Mouse (Mus musculus) stomach, embryonic 15.5 days (tissue): ENCODE measurements around the gene Alcam. TPM values are rescaled to one million over a fixed set of nuclear protein-coding genes. Genes with fewer than 3 reads are reported as not detected.

Experiments used
- ATAC-seq: fragments of 200-750 bp; cut with Nextera tagmentation; 2 replicates; pipeline ENCODE4 v1.8.0; 2017; ENCODE audit warnings: low read depth, moderate number of reproducible peaks, moderate TSS enrichment; ENCODE audit not compliant: insufficient read depth, low FRiP score
- H3K27ac ChIP-seq: fragments of 300-500 bp; sonication (generic); 2 replicates; pipeline ENCODE4 v1.5.1; 2015; ENCODE audit warnings: mild to moderate bottlenecking, inconsistent platforms
- H3K27me3 ChIP-seq: fragments of 300-500 bp; sonication (generic); replicated peaks from 2 replicates; pipeline ENCODE4 v1.6.1; 2015; ENCODE audit warnings: inconsistent platforms
- H3K36me3 ChIP-seq: fragments of 300-500 bp; sonication (generic); 2 replicates; pipeline ENCODE4 v1.6.1; 2015; ENCODE audit warnings: inconsistent platforms
- H3K4me1 ChIP-seq: fragments of 300-500 bp; sonication (generic); 2 replicates; pipeline ENCODE4 v1.6.1; 2015; ENCODE audit warnings: inconsistent platforms
- H3K4me2 ChIP-seq: fragments of 300-500 bp; sonication (generic); 2 replicates; pipeline ENCODE4 v1.6.1; 2015; ENCODE audit warnings: mild to moderate bottlenecking, inconsistent platforms
- H3K4me3 ChIP-seq: fragments of 300-500 bp; sonication (generic); replicated peaks from 2 replicates; pipeline ENCODE4 v1.5.1; 2015; ENCODE audit warnings: inconsistent platforms
- H3K9ac ChIP-seq: fragments of 300-500 bp; sonication (generic); 2 replicates; pipeline ENCODE4 v1.6.1; 2015; ENCODE audit warnings: inconsistent platforms
- H3K9me3 ChIP-seq: fragments of 300-500 bp; sonication (generic); 2 replicates; pipeline ENCODE4 v1.6.1; 2016; ENCODE audit warnings: inconsistent platforms
- WGBS: fragments of 180-500 bp; shearing (Covaris S2); methylation state at CpG from one replicate; pipeline ENCODE4 v1.1.7; 2015; 5-methylcytosine and 5-hydroxymethylcytosine counted together
- polyA plus RNA-seq: library from polyadenylated mRNA; unstranded; fragments of >200 nt; fragmentation: Nextera tagmentation; extraction: Ambion mirVana; gene quantifications from 2 replicates; pipeline ENCODE4 v1.2.1, GENCODE M21; 2015

Gene Alcam
- polyA plus RNA-seq, 1 experiment from 2014 or later: 43.4 TPM

- Histone ChIP-seq H3K9me3 (no peaks in the 10 kb centered on the region), H3K27ac (no peak overlapping the region)
- 0 out of 2 replicates have a peak, but pooled peaks have one; percentile 27 for ATAC-seq
Measured at GRCm38 (mm10) chr16:52405272-52405671, 48.6 kb downstream of the Alcam start.

DNA sequence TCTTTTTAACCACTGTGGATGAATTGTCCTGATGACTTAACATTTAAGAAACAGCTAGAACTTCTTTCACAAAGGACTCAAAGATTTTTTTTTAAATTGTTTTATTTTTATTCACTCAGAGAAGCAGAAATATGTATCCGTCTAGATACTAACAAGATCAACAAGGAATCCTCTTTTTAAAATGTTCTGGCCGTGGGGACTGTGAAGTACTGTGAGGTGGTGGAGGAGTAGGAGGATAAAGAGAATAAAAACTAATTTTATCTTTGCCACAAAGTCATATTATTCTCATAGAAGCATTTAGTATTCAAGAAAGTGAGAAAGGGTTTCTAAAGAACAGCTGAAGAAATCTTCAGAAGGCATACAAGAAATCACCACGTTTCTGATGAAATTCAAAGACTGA, 54.8 kb downstream of the Alcam start:
- no peak overlapping the region for H3K9ac ChIP-seq
- H3K4me1 ChIP-seq: no peaks in the 10 kb centered on the region
- no peak for ATAC-seq
- no peak overlapping the region for H3K27ac ChIP-seq
- no peak overlapping the region for H3K4me3 ChIP-seq
- 82% methylated on average over 3 of the region's 3 CpGs for WGBS
- no peaks in the 10 kb centered on the region for H3K36me3 ChIP-seq
- H3K27me3 ChIP-seq: no peaks in the 10 kb centered on the region
- no peak overlapping the region for H3K4me2 ChIP-seq
- H3K9me3 ChIP-seq: no peaks in the 10 kb centered on the region

More at GRCm38 (mm10) chr16:52405272-52405671, 48.6 kb downstream of the Alcam start:
- no peak overlapping the region for H3K4me3 ChIP-seq
- H3K9ac ChIP-seq: no peak overlapping the region
- no peak overlapping the region for H3K4me2 ChIP-seq
- no peaks in the 10 kb centered on the region for H3K36me3 ChIP-seq
- H3K27me3 ChIP-seq: no peaks in the 10 kb centered on the region
- WGBS: 81% methylated on average over 2 of the region's 2 CpGs
- no peaks in the 10 kb centered on the region for H3K4me1 ChIP-seq

- Histone ChIP-seq H3K4me3 (no peak overlapping the region), H3K36me3 (no peaks in the 10 kb centered on the region), H3K9ac (no peak overlapping the region), H3K9me3 (no peaks in the 10 kb centered on the region), H3K4me2 (no peak overlapping the region), H3K4me1 (no peaks in the 10 kb centered on the region), H3K27me3 (no peaks in the 10 kb centered on the region), H3K27ac (no peak overlapping the region)
- WGBS: 71% methylated on average over 5 of the region's 5 CpGs
- ATAC-seq: no peak
Measured at GRCm38 (mm10) chr16:52386781-52387300, 67.0 kb downstream of the Alcam start.

GRCm38 (mm10) chr16:52383456-52384185, 70.3 kb downstream of the Alcam start:
- no peaks in the 10 kb centered on the region for H3K36me3 ChIP-seq
- 57% methylated on average over 13 of the region's 13 CpGs for WGBS
- no peak overlapping the region for H3K27ac ChIP-seq
- no peak overlapping the region for H3K4me2 ChIP-seq
- H3K9ac ChIP-seq: no peak overlapping the region
- no peak for ATAC-seq
- no peaks in the 10 kb centered on the region for H3K9me3 ChIP-seq
- H3K27me3 ChIP-seq: no peaks in the 10 kb centered on the region
- no peaks in the 10 kb centered on the region for H3K4me1 ChIP-seq
- H3K4me3 ChIP-seq: no peak overlapping the region

DNA sequence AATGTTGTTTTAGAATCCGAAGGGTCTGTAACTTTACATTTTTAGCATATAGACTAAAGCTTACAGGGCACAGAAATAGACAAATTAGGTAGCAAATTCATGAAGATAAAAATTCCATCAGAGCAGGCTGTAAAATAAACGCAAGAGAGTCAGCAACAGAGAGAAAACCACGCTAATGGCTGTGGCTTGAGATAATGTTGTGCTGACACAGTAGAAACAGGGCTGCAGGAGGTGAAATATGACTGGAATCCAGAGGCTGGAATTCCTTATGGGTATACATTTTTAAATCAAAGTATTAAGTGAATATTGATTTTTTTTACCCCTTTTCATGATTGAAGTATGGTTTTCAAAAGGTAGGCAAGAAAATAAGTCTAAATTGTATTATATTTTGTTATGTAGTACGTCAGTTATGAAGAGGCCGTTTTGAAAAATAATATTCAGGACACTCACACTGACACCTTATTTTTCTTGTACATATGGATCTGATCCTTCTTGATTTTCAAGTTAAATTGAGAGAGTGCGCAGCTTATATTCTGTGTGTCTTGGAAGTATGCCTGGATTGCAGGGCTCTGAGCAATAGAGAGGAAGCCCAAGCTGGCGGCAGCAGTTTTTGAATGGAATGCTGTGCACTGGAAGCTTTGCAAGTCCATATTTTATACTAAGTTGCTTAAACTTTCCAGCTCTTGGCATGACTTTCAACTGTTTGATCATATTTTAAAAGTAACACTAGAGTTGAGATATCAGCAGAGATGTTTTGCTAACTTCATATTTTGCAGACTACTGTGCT, 74.9 kb downstream of the Alcam start:
- 46% methylated on average over 7 of the region's 7 CpGs for WGBS
- no peaks in the 10 kb centered on the region for H3K27me3 ChIP-seq
- ATAC-seq: no peak; the same call in 1 of the 2 replicates
- H3K9me3 ChIP-seq: no peaks in the 10 kb centered on the region
- H3K4me1 ChIP-seq: no peaks in the 10 kb centered on the region
- no peak overlapping the region for H3K9ac ChIP-seq
- no peak overlapping the region for H3K27ac ChIP-seq
- H3K36me3 ChIP-seq: no peaks in the 10 kb centered on the region
- H3K4me2 ChIP-seq: no peak overlapping the region
- H3K4me3 ChIP-seq: no peak overlapping the region

DNA sequence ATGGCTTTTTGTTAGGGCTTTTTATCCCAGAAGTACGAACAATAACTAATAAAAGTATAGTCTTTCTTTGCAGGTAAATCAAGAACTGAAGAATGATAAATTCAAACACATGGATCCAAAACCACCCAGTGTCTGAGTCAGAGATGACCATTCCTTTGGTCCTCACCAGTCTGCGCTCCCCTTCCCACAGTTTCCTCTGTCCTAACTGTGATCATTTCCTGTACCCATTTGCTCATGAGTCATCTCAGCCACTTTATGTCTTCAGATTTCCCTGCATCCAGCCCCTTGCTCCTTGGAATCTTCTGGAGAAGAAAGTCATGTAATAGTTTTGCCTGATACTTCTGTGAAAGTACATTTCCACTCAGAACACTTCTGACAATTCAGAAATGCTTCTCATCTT, 77.0 kb downstream of the Alcam start:
- Histone ChIP-seq H3K4me1 (no peaks in the 10 kb centered on the region), H3K27me3 (no peaks in the 10 kb centered on the region), H3K27ac (no peak overlapping the region), H3K9me3 (no peaks in the 10 kb centered on the region), H3K9ac (no peak overlapping the region), H3K4me2 (no peak overlapping the region), H3K4me3 (no peak overlapping the region), H3K36me3 (no peaks in the 10 kb centered on the region)
- ATAC-seq: no peak
- 87% methylated on average over 2 of the region's 2 CpGs for WGBS

DNA sequence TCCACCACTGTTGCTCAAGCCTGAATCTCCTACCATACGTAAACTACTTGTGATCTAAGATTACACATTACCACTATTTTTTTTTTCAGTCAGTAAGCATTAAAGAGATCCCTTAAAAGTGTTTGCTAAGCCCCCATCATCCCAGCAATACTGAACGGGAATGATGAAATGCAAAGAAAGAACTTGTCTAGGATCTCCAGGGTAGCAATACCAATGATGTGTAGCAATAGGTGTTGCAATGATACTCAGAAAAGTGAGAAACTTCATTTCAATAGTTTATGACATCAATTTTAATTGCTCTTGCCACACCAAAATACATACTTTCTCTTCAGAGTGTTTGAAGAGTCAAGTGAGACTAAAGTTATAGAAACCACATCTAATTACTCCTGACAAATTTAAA, 81.9 kb downstream of the Alcam start:
- Histone ChIP-seq H3K27me3 (no peaks in the 10 kb centered on the region), H3K9ac (no peak overlapping the region), H3K9me3 (no peaks in the 10 kb centered on the region), H3K4me2 (no peak overlapping the region), H3K27ac (no peak overlapping the region), H3K4me3 (no peak overlapping the region), H3K4me1 (no peaks in the 10 kb centered on the region), H3K36me3 (no peaks in the 10 kb centered on the region)
- 70% methylated on average over 2 of the region's 2 CpGs for WGBS
- no peak for ATAC-seq

DNA sequence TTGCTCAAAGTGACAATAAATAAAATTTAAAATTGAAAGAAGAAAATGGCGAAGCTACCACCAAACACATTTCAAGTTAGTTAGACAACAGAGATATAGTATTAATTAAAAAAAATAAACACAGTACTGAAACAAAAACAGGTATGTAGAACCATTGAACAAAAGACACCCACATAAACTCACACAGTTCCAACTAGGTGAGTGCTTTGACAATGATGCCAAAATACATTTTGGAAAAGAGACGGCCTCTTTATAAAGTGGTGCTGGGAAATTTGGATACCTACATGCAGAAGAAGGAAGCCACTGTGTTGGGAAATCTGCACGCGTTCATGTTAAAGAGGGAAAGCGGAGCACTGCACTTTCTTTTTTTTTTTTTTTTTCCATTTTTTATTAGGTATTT, 85.4 kb downstream of the Alcam start:
- H3K4me1 ChIP-seq: no peaks in the 10 kb centered on the region
- H3K27ac ChIP-seq: no peak overlapping the region
- no peaks in the 10 kb centered on the region for H3K9me3 ChIP-seq
- H3K9ac ChIP-seq: no peak overlapping the region
- H3K27me3 ChIP-seq: no peaks in the 10 kb centered on the region
- no peak for ATAC-seq
- 95% methylated on average over 5 of the region's 5 CpGs for WGBS
- no peak overlapping the region for H3K4me2 ChIP-seq
- H3K4me3 ChIP-seq: no peak overlapping the region
- H3K36me3 ChIP-seq: no peaks in the 10 kb centered on the region

DNA sequence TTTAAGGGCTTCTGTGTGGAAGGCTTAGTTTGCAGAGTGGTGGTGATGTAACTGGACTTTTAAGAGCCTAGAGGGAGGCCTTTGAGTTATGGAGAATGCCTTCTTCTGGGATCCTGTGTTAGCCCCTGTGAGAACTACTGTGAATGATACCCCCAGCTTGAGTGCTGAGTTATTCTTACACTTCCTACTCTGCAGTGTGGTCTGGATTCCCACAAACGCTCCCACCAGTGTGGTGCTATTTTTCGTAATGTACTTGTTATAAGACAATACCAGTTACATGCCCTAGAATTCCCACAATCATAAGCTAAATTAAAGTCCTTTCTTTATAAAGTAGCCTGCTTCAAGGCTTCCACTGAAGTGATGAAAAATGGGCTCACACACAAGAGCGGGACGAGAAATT, 87.0 kb downstream of the Alcam start:
- Histone ChIP-seq H3K4me1 (no peaks in the 10 kb centered on the region), H3K27ac (no peak overlapping the region), H3K4me2 (no peak overlapping the region), H3K9me3 (no peaks in the 10 kb centered on the region), H3K9ac (no peak overlapping the region), H3K27me3 (no peaks in the 10 kb centered on the region), H3K4me3 (no peak overlapping the region), H3K36me3 (no peaks in the 10 kb centered on the region)
- no peak for ATAC-seq
- WGBS: 92% methylated on average over 4 of the region's 4 CpGs

DNA sequence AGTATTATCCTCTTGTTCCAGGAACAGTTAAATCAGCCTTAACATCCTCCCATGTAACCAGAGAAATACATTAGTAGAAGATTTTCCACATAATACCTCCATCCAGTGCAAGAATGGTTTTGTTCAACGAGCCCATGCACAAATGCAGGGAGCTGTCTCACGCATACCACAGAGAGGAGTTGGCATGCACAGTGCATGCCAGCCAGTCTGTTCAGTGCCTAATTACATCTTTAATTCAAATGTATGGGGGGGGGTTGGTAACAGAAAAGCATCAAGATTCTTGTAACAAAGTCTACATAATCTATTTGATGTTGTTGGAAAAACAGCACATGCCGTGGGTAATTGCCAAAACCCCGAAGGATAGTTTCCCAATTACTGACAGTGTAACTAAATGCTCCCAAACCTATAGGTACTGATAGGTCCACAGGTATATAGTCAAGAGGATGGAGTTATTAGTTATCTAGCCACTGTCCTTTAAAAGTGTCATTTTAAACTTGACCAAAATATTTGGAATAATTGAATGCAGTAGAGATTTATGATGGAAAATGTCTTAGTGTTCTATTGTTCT, 89.8 kb downstream of the Alcam start:
- 78% methylated on average over 4 of the region's 4 CpGs for WGBS
- Histone ChIP-seq H3K4me2 (no peak overlapping the region), H3K4me1 (no peaks in the 10 kb centered on the region), H3K4me3 (no peak overlapping the region), H3K9me3 (no peaks in the 10 kb centered on the region), H3K36me3 (no peaks in the 10 kb centered on the region), H3K27ac (no peak overlapping the region), H3K27me3 (no peaks in the 10 kb centered on the region), H3K9ac (no peak overlapping the region)
- ATAC-seq: no peak

GRCm38 (mm10) chr16:52343467-52344033, 110.3 kb downstream of the Alcam start:
- Histone ChIP-seq H3K36me3 (no peaks in the 10 kb centered on the region), H3K4me1 (no peaks in the 10 kb centered on the region), H3K4me3 (no peak overlapping the region), H3K9me3 (no peaks in the 10 kb centered on the region), H3K27me3 (no peaks in the 10 kb centered on the region), H3K27ac (no peak overlapping the region), H3K9ac (no peak overlapping the region), H3K4me2 (no peak overlapping the region)
- ATAC-seq: no peak
- 50% methylated on average over 2 of the region's 2 CpGs for WGBS
